In genomic region chr2:80570656-80571055, GRCm38 (mm10) we compare ENCODE assay signal across 19 mouse cellular contexts. TPM values are rescaled to one million over a fixed set of nuclear protein-coding genes. Genes with fewer than 3 reads are reported as not detected.
DNase-seq lines count a peak whose midpoint lies in the region; ATAC-seq and TF ChIP-seq lines count a peak whose summit lies in the region.
"Had no signal": no experiment of that assay in that cellular context is flagged by ENCODE, and none has a peak within 500 bp of the region (broad histone marks: within the 10 kb centered on the region; RNA-seq: fewer than 3 reads in every experiment).

No protein-coding gene starts in this region.

- no peak for TF ChIP-seq CTCF in gastrocnemius, adult 2 months (IDR thresholded peaks at IDR 0.05)
- TF ChIP-seq CTCF in layer of hippocampus, adult 2 months (conservative IDR thresholded peaks at IDR 0.05) = no peak

- intact Hi-C loops in gastrocnemius, adult 2 months (cut with DNase I) = no loop called here

- peak; percentile 34 for DNase-seq in gastrocnemius, adult 2 months
- DNase-seq in gastrocnemius, postnatal 4 days (ENCODE audit: low spot score in 2 of 2) = no peak
- DNase-seq in layer of hippocampus, adult 2 months (ENCODE audit: low spot score in 2 of 2) = no peak
- no peak for DNase-seq in layer of hippocampus, postnatal 36 days
- DNase-seq in brain, adult 2 months (ENCODE audit: low read depth, low spot score) = peak; percentile 60
- DNase-seq: adrenal gland, adult 2 months; adrenal gland, postnatal 25 days; cerebellum, adult 11 months; cerebellum, adult 8-10 months; forebrain, postnatal 0 days; gastrocnemius, postnatal 10 days; heart, postnatal 14 days had no signal

- ATAC-seq in megakaryocyte progenitor cell, adult 5-6 weeks (replicated peaks; ENCODE audit: poor library complexity) = 0 out of 2 replicates have a peak, but pooled peaks have one; percentile 11
- ATAC-seq: activated CD4-positive, CD25-positive, alpha-beta regulatory T cell, adult 4 months; forebrain, embryonic 13.5 days; forebrain, postnatal 0 days; intestine, embryonic 16.5 days; Patski had no signal

- peak overlapping the region; percentile 63 for H3K27ac ChIP-seq in gastrocnemius, adult 2 months
- H3K27ac ChIP-seq in layer of hippocampus, adult 2 months = 0 out of 2 replicates have a peak overlapping the region, but pooled peaks have one; percentile 11
- H3K27ac ChIP-seq: embryonic facial prominence, embryonic 10.5 days; forebrain, embryonic 13.5 days; hindbrain, embryonic 15.5 days had no signal

- H3K4me3 ChIP-seq in gastrocnemius, adult 2 months = peak overlapping the region; percentile 9
- H3K4me3 ChIP-seq in layer of hippocampus, adult 2 months = no peak overlapping the region
- H3K4me3 ChIP-seq: embryonic facial prominence, embryonic 10.5 days; forebrain, embryonic 13.5 days; hindbrain, embryonic 15.5 days had no signal

RNA-seq across cellular contexts. Expression of gene Nckap1, which starts 10.5 kb away (rescaled TPM):
- 10 to 100 TPM; 43.9 to 52.0 TPM for total RNA-seq in gastrocnemius, adult 2 months (2021)
- total RNA-seq in gastrocnemius, postnatal 4 days (2021) = 10 to 100 TPM; 80.1 to 81.0 TPM
- 100 to 1,000 TPM; 541 to 558 TPM for total RNA-seq in layer of hippocampus, adult 2 months (2021)
- 100 to 1,000 TPM; 562 to 572 TPM for total RNA-seq in layer of hippocampus, postnatal 36 days (2021)
- total RNA-seq in megakaryocyte progenitor cell, adult 5-6 weeks (2015) = 1.4 and 5.8 TPM in 2 replicates
- total RNA-seq in megakaryocyte progenitor cell, adult 5-6 weeks (2017) = 2.5 and 6.4 TPM in 2 replicates

RNA-seq across cellular contexts. Expression of gene Dusp19, which starts 46.2 kb away (rescaled TPM):
- 10 to 100 TPM in 1 of 2 experiments, 1 to 10 TPM in 1; 8.6 to 11.2 TPM for total RNA-seq in gastrocnemius, adult 2 months (2021)
- total RNA-seq in gastrocnemius, postnatal 4 days (2021) = 1 to 10 TPM; 9.0 to 9.3 TPM
- 10 to 100 TPM; 27.9 to 28.4 TPM for total RNA-seq in layer of hippocampus, adult 2 months (2021)
- 10 to 100 TPM; 30.4 to 32.5 TPM for total RNA-seq in layer of hippocampus, postnatal 36 days (2021)
- total RNA-seq in megakaryocyte progenitor cell, adult 5-6 weeks (2015) = 8.9 and 9.9 TPM in 2 replicates
- 6.5 and 9.7 TPM in 2 replicates for total RNA-seq in megakaryocyte progenitor cell, adult 5-6 weeks (2017)

RNA-seq across cellular contexts. Expression of gene Nup35, which starts 46.4 kb away (rescaled TPM):
- 1 to 10 TPM; 8.0 to 9.3 TPM for total RNA-seq in gastrocnemius, adult 2 months (2021)
- 10 to 100 TPM; 14.0 to 14.7 TPM for total RNA-seq in gastrocnemius, postnatal 4 days (2021)
- total RNA-seq in layer of hippocampus, adult 2 months (2021) = 10 to 100 TPM; 16.5 to 18.8 TPM
- total RNA-seq in layer of hippocampus, postnatal 36 days (2021) = 10 to 100 TPM; 17.4 to 21.2 TPM
- 44.5 and 52.2 TPM in 2 replicates for total RNA-seq in megakaryocyte progenitor cell, adult 5-6 weeks (2015)
- total RNA-seq in megakaryocyte progenitor cell, adult 5-6 weeks (2017) = 39.9 and 44.9 TPM in 2 replicates

Comparison
In these comparisons a context has a peak if more than half of its experiments do, and no peak if none do; other contexts are left out.
1. DNase-seq: peak in gastrocnemius, adult 2 months (single experiment) and brain, adult 2 months (single experiment); none in gastrocnemius, postnatal 4 days (0 of 2), layer of hippocampus, adult 2 months (0 of 2) and layer of hippocampus, postnatal 36 days (0 of 2).
2. RNA of gene Nckap1, which starts 10.5 kb away (total RNA-seq): 562 to 572 TPM in layer of hippocampus, postnatal 36 days and 541 to 558 TPM in layer of hippocampus, adult 2 months; 80.1 to 81.0 TPM in gastrocnemius, postnatal 4 days, 43.9 to 52.0 TPM in gastrocnemius, adult 2 months and 1.4 to 6.4 TPM in megakaryocyte progenitor cell, adult 5-6 weeks; every median in the first group is over 4 times any median in the second.